Mouse (Mus musculus) bone marrow, adult 2 months (tissue): ENCODE data around the gene Olfr791. TPM values are rescaled to one million over a fixed set of nuclear protein-coding genes. Genes with fewer than 3 reads are reported as not detected.

Experiments used
- H3K27ac ChIP-seq: fragments of 200-500 bp; 2 replicates; pipeline ENCODE4 v1.5.1; 2012; ENCODE audit warnings: low read depth, mild to moderate bottlenecking, control low read depth, inconsistent platforms, low read length; ENCODE audit not compliant: control insufficient read depth, poor library complexity, insufficient read depth
- H3K4me1 ChIP-seq: fragments of 200-500 bp; 2 replicates; pipeline ENCODE4 v1.6.1; 2011; ENCODE audit warnings: low read length; ENCODE audit not compliant: control insufficient read depth, insufficient read depth
- H3K4me3 ChIP-seq: fragments of 200-500 bp; replicated peaks from 2 replicates; pipeline ENCODE3; 2011; ENCODE audit warnings: mild to moderate bottlenecking, low read depth, low read length, control low read depth; ENCODE audit not compliant: control insufficient read depth
- CTCF ChIP-seq: fragments of 200-500 bp; IDR thresholded peaks from 2 replicates; pipeline ENCODE4 v1.5.1; 2011; ENCODE audit warnings: low read length, control low read depth; ENCODE audit not compliant: control insufficient read depth, insufficient read depth
- POLR2A ChIP-seq: fragments of 200-500 bp; IDR thresholded peaks from 2 replicates; pipeline ENCODE4 v1.6.1; 2011; ENCODE audit warnings: low read depth, mild to moderate bottlenecking, control low read depth, low read length, borderline replicate concordance; ENCODE audit not compliant: control insufficient read depth
- WGBS: fragments of 180-500 bp; shearing (Covaris S2); methylation state at CpG from one replicate; pipeline ENCODE4 v1.1.7; 2018; 5-methylcytosine and 5-hydroxymethylcytosine counted together
- polyA plus RNA-seq: library from polyadenylated mRNA; stranded (reverse); fragments of >200 nt; gene quantifications from 2 replicates; pipeline ENCODE4 v1.2.4, GENCODE M21; 2011; ENCODE audit warnings: low replicate concordance; ENCODE audit not compliant: missing spikeins, insufficient read depth, insufficient read length

Olfr791 gene
- polyA plus RNA-seq, 1 experiment: not detected

DNA sequence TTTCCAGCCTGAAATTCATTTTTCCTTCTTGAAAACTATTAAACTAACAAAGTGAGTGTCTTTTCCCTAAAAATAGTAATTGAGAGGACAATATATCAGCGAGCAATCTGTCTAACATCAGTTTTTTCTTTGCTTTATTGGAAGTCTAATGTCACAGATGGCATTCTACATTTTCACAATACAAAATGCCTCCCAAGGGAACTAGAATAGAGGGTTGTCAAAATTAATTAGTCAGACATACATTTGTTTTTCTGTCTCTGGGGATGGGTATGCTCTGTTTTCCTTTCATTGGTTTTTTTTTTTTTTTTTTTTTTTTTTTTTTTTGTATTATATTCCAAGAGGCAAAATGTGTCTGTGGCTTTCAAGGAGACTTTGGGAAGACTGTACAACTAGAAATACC, 55.5 kb downstream of the Olfr791 start:
- WGBS: 59% methylated on average over 1 of the region's 1 CpGs
- no peak for TF ChIP-seq POLR2A
- no peak for TF ChIP-seq CTCF
- H3K4me1 ChIP-seq: no peaks in the 10 kb centered on the region
- no peak overlapping the region for H3K4me3 ChIP-seq
- no peak overlapping the region for H3K27ac ChIP-seq

Other genes starting within 250 kb of the Olfr791 start
- not detected in 2 replicates for gene Olfr780, start 203.7 kb upstream of the Olfr791 start, polyA plus RNA-seq
- gene Olfr781, start 192.9 kb upstream of the Olfr791 start, polyA plus RNA-seq: not detected in 2 replicates
- gene Olfr782, start 172.9 kb upstream of the Olfr791 start, polyA plus RNA-seq: not detected in 2 replicates
- gene Olfr784, start 137.7 kb upstream of the Olfr791 start, polyA plus RNA-seq: not detected in 2 replicates
- not detected in 2 replicates for gene Olfr785, start 116.4 kb upstream of the Olfr791 start, polyA plus RNA-seq
- gene Olfr786, start 94.5 kb upstream of the Olfr791 start, polyA plus RNA-seq: not detected in 2 replicates
- gene Olfr787, start 59.9 kb upstream of the Olfr791 start, polyA plus RNA-seq: 0.70 TPM in 1 of 2 replicates, not detected in the other
- gene Olfr788, start 50.8 kb upstream of the Olfr791 start, polyA plus RNA-seq: not detected in 2 replicates
- not detected in 2 replicates for gene Olfr789, start 37.0 kb upstream of the Olfr791 start, polyA plus RNA-seq
- gene Olfr790, start 23.3 kb upstream of the Olfr791 start, polyA plus RNA-seq: not detected in 2 replicates
- not detected in 2 replicates for gene Olfr792, start 17.4 kb downstream of the Olfr791 start, polyA plus RNA-seq
- gene Olfr794, start 45.9 kb downstream of the Olfr791 start, polyA plus RNA-seq: not detected in 2 replicates
- not detected in 2 replicates for gene Olfr796, start 90.8 kb downstream of the Olfr791 start, polyA plus RNA-seq
- gene Olfr798, start 106.1 kb downstream of the Olfr791 start, polyA plus RNA-seq: not detected in 2 replicates
- not detected in 2 replicates for gene Olfr799, start 115.7 kb downstream of the Olfr791 start, polyA plus RNA-seq
- not detected in 2 replicates for gene Olfr800, start 135.9 kb downstream of the Olfr791 start, polyA plus RNA-seq
- not detected in 2 replicates for gene Olfr801, start 152.1 kb downstream of the Olfr791 start, polyA plus RNA-seq
- not detected in 2 replicates for gene Olfr802, start 166.4 kb downstream of the Olfr791 start, polyA plus RNA-seq
- gene Olfr803, start 172.5 kb downstream of the Olfr791 start, polyA plus RNA-seq: not detected in 2 replicates
- 0.35 TPM in 1 of 2 replicates, not detected in the other for gene Olfr804, start 181.4 kb downstream of the Olfr791 start, polyA plus RNA-seq
- 0.61 TPM in 1 of 2 replicates, not detected in the other for gene Olfr805, start 207.6 kb downstream of the Olfr791 start, polyA plus RNA-seq
- not detected in 2 replicates for gene Olfr806, start 220.1 kb downstream of the Olfr791 start, polyA plus RNA-seq
- not detected in 2 replicates for gene Olfr807, start 236.0 kb downstream of the Olfr791 start, polyA plus RNA-seq
- not detected in 2 replicates for gene Olfr808, start 243.7 kb downstream of the Olfr791 start, polyA plus RNA-seq